Mouse (Mus musculus): Measurements from ENCODE around the gene Lpar1.

- TF ChIP-seq CTCF (IDR thresholded peaks at IDR 0.05; ENCODE audit: low read depth, low read length), result no peak
- TF ChIP-seq GATA1 (IDR thresholded peaks at IDR 0.05; ENCODE audit: borderline replicate concordance, low read length), result no peak
- TF ChIP-seq GATA2 (IDR thresholded peaks at IDR 0.05; ENCODE audit: borderline replicate concordance, low read depth, low read length), result no peak
- no peak for TF ChIP-seq TAL1 (conservative IDR thresholded peaks at IDR 0.05; ENCODE audit: low read depth, low read length)
- TF ChIP-seq POLR2AphosphoS5 (IDR thresholded peaks at IDR 0.05; ENCODE audit: insufficient replicate concordance, low read depth, low read length), result no peak
These were observed 90.7 kb downstream of the Lpar1 start for GRCm38 (mm10) chr4:58462990-58463389.

All from G1E (cell line).